Mouse (Mus musculus) forebrain, embryonic 13.5 days (tissue): ENCODE measurements around the gene Kdm4c. TPM values are rescaled to one million over a fixed set of nuclear protein-coding genes. Genes with fewer than 3 reads are reported as not detected.

Source experiments
- ATAC-seq: fragments of 200-750 bp; cut with Nextera tagmentation; 2 replicates; pipeline ENCODE4 v1.8.0; 2017
- H3K27ac ChIP-seq: fragments of 300-500 bp; sonication (generic); 2 replicates; pipeline ENCODE4 v1.5.1; 2015; ENCODE audit warnings: inconsistent platforms, mild to moderate bottlenecking, moderate library complexity
- H3K27me3 ChIP-seq: fragments of 300-500 bp; sonication (generic); 2 replicates; pipeline ENCODE4 v1.6.1; 2015; ENCODE audit warnings: mild to moderate bottlenecking, inconsistent platforms
- H3K36me3 ChIP-seq: fragments of 300-500 bp; sonication (generic); 2 replicates; pipeline ENCODE4 v1.6.1; 2015; ENCODE audit warnings: mild to moderate bottlenecking, inconsistent platforms; ENCODE audit not compliant: poor library complexity, severe bottlenecking
- H3K4me1 ChIP-seq: fragments of 300-500 bp; sonication (generic); 2 replicates; pipeline ENCODE4 v1.6.1; 2015; ENCODE audit warnings: inconsistent platforms
- H3K4me2 ChIP-seq: fragments of 300-500 bp; sonication (generic); 2 replicates; pipeline ENCODE4 v1.6.1; 2015; ENCODE audit warnings: inconsistent platforms, mild to moderate bottlenecking, moderate library complexity
- H3K4me3 ChIP-seq: fragments of 300-500 bp; sonication (generic); 2 replicates; pipeline ENCODE4 v1.5.1; 2015; ENCODE audit warnings: mild to moderate bottlenecking, inconsistent platforms
- H3K9ac ChIP-seq: fragments of 300-500 bp; sonication (generic); 2 replicates; pipeline ENCODE4 v1.6.1; 2015; ENCODE audit warnings: mild to moderate bottlenecking, inconsistent platforms
- H3K9me3 ChIP-seq: fragments of 300-500 bp; sonication (generic); replicated peaks from 2 replicates; pipeline ENCODE4 v1.6.1; 2016; ENCODE audit warnings: inconsistent platforms
- WGBS: fragments of 180-500 bp; shearing (Covaris S2); methylation state at CpG from one replicate; pipeline ENCODE4 v1.1.7; 2015; 5-methylcytosine and 5-hydroxymethylcytosine counted together
- polyA plus RNA-seq: library from polyadenylated mRNA; unstranded; fragments of >200 nt; fragmentation: Nextera tagmentation; extraction: Ambion mirVana; gene quantifications from 2 replicates; pipeline ENCODE4 v1.2.1, GENCODE M21; 2015

Gene Kdm4c
- polyA plus RNA-seq, 1 experiment from 2014 or later, result 13.9 TPM

DNA sequence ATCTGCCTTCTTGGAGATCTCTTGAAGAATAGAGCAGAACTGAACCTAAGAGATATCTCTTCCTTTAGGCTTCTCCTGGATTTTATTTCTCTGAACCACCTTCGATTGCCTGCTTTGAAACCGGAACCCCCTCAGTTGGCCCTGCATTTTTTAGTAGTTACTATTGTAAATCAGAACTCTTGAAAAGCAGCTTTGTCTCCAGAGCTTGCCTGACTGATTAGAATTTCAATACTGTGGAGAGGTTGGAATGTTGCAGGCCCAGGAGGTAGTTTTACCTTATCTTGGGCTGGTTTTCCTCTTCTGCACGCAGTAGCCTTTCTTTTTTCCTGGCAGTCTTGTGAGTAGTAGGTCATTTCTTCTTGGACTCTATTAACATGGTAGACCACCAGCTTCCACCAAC is 17.0 kb downstream of the Kdm4c start:
- H3K4me1 ChIP-seq, result peaks cover 16% of the 10 kb centered on the region; the same call in 1 of the 2 replicates
- no peak for ATAC-seq
- no peak overlapping the region for H3K4me2 ChIP-seq
- no peaks in the 10 kb centered on the region for H3K9me3 ChIP-seq
- peaks cover 8% of the 10 kb centered on the region; the same call in 1 of the 2 replicates for H3K36me3 ChIP-seq
- no peak overlapping the region for H3K9ac ChIP-seq
- WGBS, result 9% methylated on average over 3 of the region's 3 CpGs
- H3K27ac ChIP-seq, result no peak overlapping the region
- no peaks in the 10 kb centered on the region for H3K27me3 ChIP-seq
- H3K4me3 ChIP-seq, result no peak overlapping the region

DNA sequence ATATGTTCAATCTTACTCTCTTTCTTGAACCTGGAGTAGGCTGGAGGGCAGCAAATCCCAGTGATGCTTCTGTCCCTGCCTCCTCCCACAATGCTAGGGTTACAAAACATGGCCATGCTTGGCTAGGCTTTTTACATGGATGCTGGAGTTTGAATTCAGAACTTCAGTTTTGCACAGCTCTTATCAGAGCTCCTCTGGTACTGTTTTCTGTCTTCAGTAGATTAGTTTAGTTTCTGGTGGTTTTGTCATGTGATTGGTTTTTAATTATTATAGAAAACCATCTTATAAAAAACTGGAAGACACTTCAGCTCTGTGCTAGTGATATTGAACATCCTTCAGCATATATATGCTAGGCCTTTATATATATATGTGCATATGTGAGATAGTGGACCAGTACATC is 19.6 kb downstream of the Kdm4c start:
- Histone ChIP-seq H3K9me3 (no peaks in the 10 kb centered on the region), H3K9ac (no peak overlapping the region), H3K4me3 (no peak overlapping the region), H3K4me1 (peaks cover 15% of the 10 kb centered on the region; the same call in 1 of the 2 replicates), H3K27me3 (no peaks in the 10 kb centered on the region), H3K27ac (no peak overlapping the region), H3K4me2 (no peak overlapping the region), H3K36me3 (peaks cover 12% of the 10 kb centered on the region; the same call in 1 of the 2 replicates)
- no peak for ATAC-seq

DNA sequence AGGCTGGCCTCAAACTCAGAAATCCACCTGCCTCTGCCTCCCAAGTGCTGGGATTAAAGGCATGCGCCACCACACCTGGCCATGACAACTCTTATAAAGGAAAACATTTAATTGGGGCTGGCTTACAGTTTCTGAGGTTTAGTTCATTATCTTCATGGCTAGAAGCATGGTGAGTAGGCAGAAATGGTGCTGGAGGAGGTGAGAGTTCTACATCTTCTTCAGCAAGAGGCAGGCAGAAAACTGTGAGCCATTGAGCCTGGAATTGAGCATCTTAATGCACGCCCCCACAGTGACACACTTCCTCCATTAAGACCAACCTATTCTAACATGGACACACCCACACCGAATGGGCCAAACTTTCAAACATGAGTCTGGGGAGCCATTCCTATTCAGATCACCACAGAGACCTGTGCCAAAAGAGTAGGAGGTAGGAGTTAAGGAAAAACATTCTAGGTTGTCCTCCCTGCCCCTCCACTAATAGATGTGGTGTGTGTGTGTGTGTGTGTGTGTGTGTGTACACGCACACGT is 22.2 kb downstream of the Kdm4c start:
- H3K9me3 ChIP-seq, result no peaks in the 10 kb centered on the region
- no peak overlapping the region for H3K4me2 ChIP-seq
- H3K9ac ChIP-seq, result no peak overlapping the region
- H3K4me3 ChIP-seq, result no peak overlapping the region
- no peaks in the 10 kb centered on the region for H3K27me3 ChIP-seq
- 0 out of 2 replicates have a peak, but pooled peaks cover 2% of the 10 kb centered on the region for H3K4me1 ChIP-seq
- 99% methylated on average over 5 of the region's 5 CpGs for WGBS
- ATAC-seq, result no peak
- peaks cover 12% of the 10 kb centered on the region; the same call in 1 of the 2 replicates for H3K36me3 ChIP-seq
- H3K27ac ChIP-seq, result no peak overlapping the region

DNA sequence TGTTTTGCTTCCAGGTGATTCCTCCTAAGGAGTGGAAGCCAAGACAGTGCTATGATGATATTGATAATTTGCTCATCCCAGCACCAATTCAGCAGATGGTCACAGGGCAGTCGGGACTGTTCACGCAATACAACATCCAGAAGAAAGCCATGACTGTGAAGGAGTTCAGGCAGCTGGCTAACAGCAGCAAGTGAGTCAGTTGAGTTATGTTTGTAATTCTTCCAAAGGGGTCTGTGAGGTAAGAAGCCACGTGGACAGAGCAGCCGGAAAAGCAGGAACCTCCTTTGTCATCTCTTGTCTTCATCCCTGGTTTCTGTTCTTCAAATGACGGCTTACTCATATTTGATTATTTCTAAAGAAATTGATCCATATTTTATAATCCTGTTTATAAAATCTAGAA is 28.9 kb downstream of the Kdm4c start:
- ATAC-seq, result no peak
- Histone ChIP-seq H3K4me3 (no peak overlapping the region), H3K4me2 (no peak overlapping the region), H3K4me1 (no peaks in the 10 kb centered on the region), H3K9me3 (no peaks in the 10 kb centered on the region), H3K9ac (no peak overlapping the region), H3K36me3 (peaks cover 34% of the 10 kb centered on the region), H3K27me3 (no peaks in the 10 kb centered on the region), H3K27ac (no peak overlapping the region)
- 94% methylated on average over 5 of the region's 5 CpGs for WGBS

DNA sequence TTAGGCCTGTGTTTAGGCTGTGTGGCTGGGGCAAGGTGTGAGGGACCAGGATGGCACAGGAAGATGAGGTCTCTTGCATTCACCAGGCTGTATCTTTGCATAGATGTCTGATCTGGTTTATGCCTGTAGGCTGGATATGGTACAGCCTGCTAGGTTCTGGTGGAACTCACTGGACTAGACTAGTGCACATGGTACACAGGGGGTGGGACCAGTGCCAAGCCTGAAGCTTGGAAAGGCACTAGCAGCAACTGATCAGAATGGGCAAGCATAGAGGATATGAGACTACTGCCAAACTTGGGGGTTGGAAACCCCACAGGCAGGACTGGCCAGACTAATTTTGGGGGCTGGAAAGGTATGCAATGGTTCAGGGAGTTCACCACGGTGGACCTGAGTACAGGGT is 35.2 kb downstream of the Kdm4c start:
- H3K4me3 ChIP-seq, result no peak overlapping the region
- no peak overlapping the region for H3K27ac ChIP-seq
- peaks cover 22% of the 10 kb centered on the region for H3K36me3 ChIP-seq
- 0 out of 2 replicates have a peak, but pooled peaks have one; percentile 27 for ATAC-seq
- 89% methylated on average over 1 of the region's 1 CpGs for WGBS
- no peak overlapping the region for H3K4me2 ChIP-seq
- H3K27me3 ChIP-seq, result no peaks in the 10 kb centered on the region
- no peaks in the 10 kb centered on the region for H3K4me1 ChIP-seq
- H3K9me3 ChIP-seq, result no peaks in the 10 kb centered on the region
- H3K9ac ChIP-seq, result no peak overlapping the region

DNA sequence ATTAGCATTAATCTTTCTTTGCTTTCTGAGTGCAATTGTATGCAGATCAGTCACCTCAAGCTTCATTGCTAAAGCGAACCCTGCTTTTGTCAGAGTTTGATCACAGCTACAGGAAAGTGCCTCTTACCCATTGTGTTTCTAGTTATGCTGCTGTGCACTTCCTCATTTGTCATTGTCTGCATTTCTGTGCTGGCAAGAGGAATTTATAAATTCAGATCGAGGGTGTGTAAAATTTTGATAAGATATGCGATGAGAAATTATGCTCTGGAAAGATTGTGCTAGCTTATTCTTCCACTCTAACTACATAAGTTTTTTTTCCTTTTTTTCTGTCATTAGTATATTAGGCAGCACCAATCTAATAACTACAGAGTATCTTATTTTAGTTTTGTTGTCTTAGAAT is 37.9 kb downstream of the Kdm4c start:
- Histone ChIP-seq H3K4me3 (no peak overlapping the region), H3K9me3 (no peaks in the 10 kb centered on the region), H3K4me1 (no peaks in the 10 kb centered on the region), H3K36me3 (peaks cover 7% of the 10 kb centered on the region; the same call in 1 of the 2 replicates), H3K9ac (no peak overlapping the region), H3K4me2 (no peak overlapping the region), H3K27ac (no peak overlapping the region), H3K27me3 (no peaks in the 10 kb centered on the region)
- no peak for ATAC-seq
- 86% methylated on average over 3 of the region's 3 CpGs for whole genome bisulfite sequencing

DNA sequence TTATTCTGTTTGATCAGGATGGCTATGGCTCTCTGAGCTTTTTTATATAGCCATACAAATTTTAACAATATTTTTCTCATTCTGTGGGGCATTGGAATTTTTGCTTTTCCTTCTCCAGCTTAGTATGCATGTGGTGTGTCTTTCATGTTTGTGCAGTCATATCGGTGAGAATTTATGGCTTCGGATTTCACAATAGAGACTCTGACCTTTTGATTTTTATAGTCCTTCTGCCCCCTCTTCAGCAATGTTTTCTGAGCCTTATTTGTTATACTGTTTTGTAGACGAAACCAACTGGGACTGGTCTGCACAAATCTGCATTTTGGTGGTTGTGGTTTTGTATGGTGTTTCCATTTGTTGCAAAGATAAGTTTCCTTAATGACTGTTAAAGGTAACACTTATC is 45.6 kb downstream of the Kdm4c start:
- no peak overlapping the region for H3K9ac ChIP-seq
- H3K27ac ChIP-seq, result no peak overlapping the region
- H3K36me3 ChIP-seq, result peaks cover 4% of the 10 kb centered on the region; the same call in 1 of the 2 replicates
- WGBS, result 95% methylated on average over 3 of the region's 3 CpGs
- H3K4me2 ChIP-seq, result no peak overlapping the region
- no peaks in the 10 kb centered on the region for H3K9me3 ChIP-seq
- no peaks in the 10 kb centered on the region for H3K27me3 ChIP-seq
- no peak for ATAC-seq
- no peaks in the 10 kb centered on the region for H3K4me1 ChIP-seq
- no peak overlapping the region for H3K4me3 ChIP-seq

DNA sequence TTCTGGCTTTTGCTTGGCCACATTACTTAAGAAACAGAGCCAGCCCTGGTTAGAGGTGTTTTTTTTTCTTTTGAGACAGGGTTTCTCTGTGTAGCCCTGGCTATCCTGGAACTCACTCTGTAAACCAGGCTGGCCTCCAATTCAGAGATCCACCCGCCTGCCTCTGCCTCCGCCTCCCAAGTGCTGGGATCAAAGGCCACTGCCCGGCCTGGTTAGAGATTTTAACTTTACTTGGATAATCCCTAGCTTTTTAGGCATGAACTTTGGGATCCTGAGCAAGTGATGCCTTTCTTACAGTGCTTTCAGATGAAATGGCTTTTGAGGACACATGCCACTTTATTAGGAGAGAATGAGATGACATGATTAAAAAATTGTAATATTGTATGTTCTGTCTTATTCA is 52.4 kb downstream of the Kdm4c start:
- H3K27ac ChIP-seq, result no peak overlapping the region
- peaks cover 6% of the 10 kb centered on the region for H3K36me3 ChIP-seq
- H3K4me1 ChIP-seq, result no peaks in the 10 kb centered on the region
- no peaks in the 10 kb centered on the region for H3K27me3 ChIP-seq
- no peak for ATAC-seq
- H3K4me3 ChIP-seq, result no peak overlapping the region
- H3K4me2 ChIP-seq, result no peak overlapping the region
- no peak overlapping the region for H3K9ac ChIP-seq
- 72% methylated on average over 3 of the region's 3 CpGs for WGBS
- H3K9me3 ChIP-seq, result no peaks in the 10 kb centered on the region

DNA sequence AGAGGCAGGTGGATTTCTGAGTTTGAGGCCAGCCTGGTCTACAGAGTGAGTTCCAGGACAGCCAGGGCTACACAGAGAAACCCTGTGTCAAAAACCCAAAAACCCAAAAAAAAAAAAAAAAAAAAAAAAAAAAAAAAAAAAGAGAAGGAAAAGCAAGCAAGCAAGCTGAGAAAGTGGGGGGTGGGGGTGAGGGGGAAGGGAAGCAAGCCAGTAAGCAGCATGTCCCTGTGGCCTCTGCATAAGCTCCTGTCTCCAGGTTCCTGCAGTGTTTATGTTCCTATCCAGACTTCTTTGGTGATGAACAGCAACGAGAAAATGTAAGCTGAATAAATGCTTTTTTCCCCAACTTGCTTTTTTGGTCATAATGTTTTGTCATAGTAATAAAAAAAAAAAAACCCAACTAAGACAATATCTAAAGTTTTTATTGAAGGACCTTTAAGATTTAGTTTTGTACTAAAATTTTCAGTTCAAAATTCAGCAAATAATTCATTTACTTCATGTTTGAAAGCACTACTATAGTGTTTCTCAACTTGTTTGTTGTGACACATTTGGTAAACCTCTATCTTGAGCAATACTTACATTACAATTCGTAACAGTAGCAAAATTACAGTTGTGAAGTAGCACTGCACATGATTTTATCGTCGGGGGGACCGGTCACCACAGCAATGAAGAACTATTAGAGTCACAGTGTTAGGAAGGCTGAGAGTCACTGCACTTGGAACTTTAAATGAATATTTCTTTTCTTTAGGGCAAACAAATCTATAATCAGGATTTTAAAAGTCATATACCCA is 63.2 kb downstream of the Kdm4c start:
- H3K27me3 ChIP-seq, result no peaks in the 10 kb centered on the region
- no peak for ATAC-seq
- H3K4me2 ChIP-seq, result no peak overlapping the region
- H3K9me3 ChIP-seq, result no peaks in the 10 kb centered on the region
- peaks cover 6% of the 10 kb centered on the region; the same call in 1 of the 2 replicates for H3K36me3 ChIP-seq
- H3K27ac ChIP-seq, result no peak overlapping the region
- no peak overlapping the region for H3K9ac ChIP-seq
- WGBS, result 94% methylated on average over 5 of the region's 5 CpGs
- no peaks in the 10 kb centered on the region for H3K4me1 ChIP-seq
- H3K4me3 ChIP-seq, result no peak overlapping the region

DNA sequence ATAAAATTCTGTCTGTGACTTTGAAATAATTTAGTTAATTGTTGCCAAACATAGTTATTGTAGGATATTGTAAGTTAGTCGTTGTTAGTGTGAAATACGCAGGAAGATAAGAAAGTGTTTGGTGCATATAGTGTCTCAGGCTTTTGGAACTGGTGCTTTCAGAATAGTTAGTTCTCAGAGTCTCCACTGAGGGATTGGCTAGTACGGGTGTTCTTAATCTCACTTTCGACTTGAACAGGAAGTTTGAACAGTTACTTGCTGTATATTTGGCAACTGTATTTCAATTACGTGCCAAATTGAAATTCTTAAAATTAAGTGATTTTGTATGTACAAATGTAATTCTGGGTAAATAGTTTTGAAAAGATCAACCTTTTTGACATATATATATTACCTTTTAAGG is 68.8 kb downstream of the Kdm4c start:
- Histone ChIP-seq H3K27ac (no peak overlapping the region), H3K27me3 (no peaks in the 10 kb centered on the region), H3K4me3 (no peak overlapping the region), H3K4me2 (no peak overlapping the region), H3K36me3 (peaks cover 22% of the 10 kb centered on the region), H3K9me3 (no peaks in the 10 kb centered on the region), H3K9ac (no peak overlapping the region), H3K4me1 (no peaks in the 10 kb centered on the region)
- 95% methylated on average over 5 of the region's 5 CpGs for WGBS
- ATAC-seq, result no peak

DNA sequence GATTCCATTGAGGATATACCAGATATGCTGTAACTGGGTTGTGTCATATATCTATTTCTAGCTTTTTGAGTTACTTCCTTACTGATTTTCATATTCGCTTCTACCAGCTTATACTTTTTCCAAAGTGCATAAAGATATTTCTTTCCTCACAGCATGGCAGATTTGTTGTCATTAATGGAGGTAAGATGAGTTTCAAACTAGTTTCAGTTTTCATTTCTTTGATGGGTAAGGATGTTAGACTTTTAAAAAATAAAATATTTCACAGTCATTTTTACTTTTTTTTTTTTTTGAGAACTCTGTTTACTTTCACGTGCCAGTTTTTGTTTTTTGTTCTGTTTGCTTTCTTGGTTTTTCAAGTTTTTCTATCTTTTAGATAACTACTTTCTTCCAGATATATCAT is 70.6 kb downstream of the Kdm4c start:
- H3K27me3 ChIP-seq, result no peaks in the 10 kb centered on the region
- H3K4me2 ChIP-seq, result no peak overlapping the region
- no peaks in the 10 kb centered on the region for H3K9me3 ChIP-seq
- H3K4me1 ChIP-seq, result no peaks in the 10 kb centered on the region
- no peak for ATAC-seq
- H3K27ac ChIP-seq, result no peak overlapping the region
- no peak overlapping the region for H3K4me3 ChIP-seq
- WGBS, result 97% methylated on average over 2 of the region's 2 CpGs
- H3K9ac ChIP-seq, result no peak overlapping the region
- H3K36me3 ChIP-seq, result peaks cover 32% of the 10 kb centered on the region

DNA sequence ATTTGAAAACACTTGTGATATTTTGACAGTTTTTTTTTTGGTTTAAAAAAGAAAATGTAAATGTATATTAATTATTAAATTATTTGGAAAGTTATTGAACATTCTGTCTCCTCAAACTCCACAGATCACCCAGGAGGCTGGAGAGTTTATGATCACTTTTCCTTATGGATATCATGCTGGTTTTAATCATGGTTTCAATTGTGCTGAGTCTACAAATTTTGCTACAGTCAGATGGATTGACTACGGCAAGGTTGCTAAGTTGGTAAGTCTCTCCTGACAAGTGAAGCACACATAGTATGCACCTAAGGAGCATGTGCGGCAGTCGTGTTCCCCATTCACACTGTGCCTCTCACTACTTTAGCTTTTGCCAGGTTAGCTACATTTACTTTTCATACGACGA is 73.1 kb downstream of the Kdm4c start:
- Histone ChIP-seq H3K4me2 (no peak overlapping the region), H3K36me3 (peaks cover 31% of the 10 kb centered on the region), H3K4me3 (no peak overlapping the region), H3K9ac (no peak overlapping the region), H3K27me3 (no peaks in the 10 kb centered on the region), H3K9me3 (no peaks in the 10 kb centered on the region), H3K27ac (no peak overlapping the region), H3K4me1 (no peaks in the 10 kb centered on the region)
- no peak for ATAC-seq
- 97% methylated on average over 5 of the region's 5 CpGs for WGBS

DNA sequence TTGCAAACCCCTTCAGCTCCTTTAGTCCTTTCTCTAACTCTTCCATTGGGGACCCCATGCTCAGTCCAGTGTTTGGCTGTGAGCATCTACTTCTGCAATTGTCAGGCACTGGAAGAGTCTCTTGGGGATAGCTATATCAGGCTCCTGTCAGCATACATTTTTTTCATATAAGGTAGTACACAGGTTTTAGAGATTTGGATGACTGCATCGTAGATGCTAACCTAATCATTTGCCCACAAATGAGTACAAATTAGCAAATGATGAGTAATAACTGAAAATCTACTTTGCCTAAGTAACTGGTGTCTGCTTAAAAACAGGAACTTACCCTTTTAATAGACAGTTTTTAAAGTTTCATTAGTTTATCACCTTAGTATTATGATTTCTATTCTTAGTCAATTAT is 77.0 kb downstream of the Kdm4c start:
- Histone ChIP-seq H3K9ac (no peak overlapping the region), H3K4me1 (no peaks in the 10 kb centered on the region), H3K36me3 (peaks cover 20% of the 10 kb centered on the region), H3K27me3 (no peaks in the 10 kb centered on the region), H3K4me3 (no peak overlapping the region), H3K27ac (no peak overlapping the region), H3K9me3 (no peaks in the 10 kb centered on the region), H3K4me2 (no peak overlapping the region)
- no peak for ATAC-seq
- WGBS, result 96% methylated on average over 1 of the region's 1 CpGs
